Mouse (Mus musculus): ENCODE results near the gene Slc9c1.

DNA sequence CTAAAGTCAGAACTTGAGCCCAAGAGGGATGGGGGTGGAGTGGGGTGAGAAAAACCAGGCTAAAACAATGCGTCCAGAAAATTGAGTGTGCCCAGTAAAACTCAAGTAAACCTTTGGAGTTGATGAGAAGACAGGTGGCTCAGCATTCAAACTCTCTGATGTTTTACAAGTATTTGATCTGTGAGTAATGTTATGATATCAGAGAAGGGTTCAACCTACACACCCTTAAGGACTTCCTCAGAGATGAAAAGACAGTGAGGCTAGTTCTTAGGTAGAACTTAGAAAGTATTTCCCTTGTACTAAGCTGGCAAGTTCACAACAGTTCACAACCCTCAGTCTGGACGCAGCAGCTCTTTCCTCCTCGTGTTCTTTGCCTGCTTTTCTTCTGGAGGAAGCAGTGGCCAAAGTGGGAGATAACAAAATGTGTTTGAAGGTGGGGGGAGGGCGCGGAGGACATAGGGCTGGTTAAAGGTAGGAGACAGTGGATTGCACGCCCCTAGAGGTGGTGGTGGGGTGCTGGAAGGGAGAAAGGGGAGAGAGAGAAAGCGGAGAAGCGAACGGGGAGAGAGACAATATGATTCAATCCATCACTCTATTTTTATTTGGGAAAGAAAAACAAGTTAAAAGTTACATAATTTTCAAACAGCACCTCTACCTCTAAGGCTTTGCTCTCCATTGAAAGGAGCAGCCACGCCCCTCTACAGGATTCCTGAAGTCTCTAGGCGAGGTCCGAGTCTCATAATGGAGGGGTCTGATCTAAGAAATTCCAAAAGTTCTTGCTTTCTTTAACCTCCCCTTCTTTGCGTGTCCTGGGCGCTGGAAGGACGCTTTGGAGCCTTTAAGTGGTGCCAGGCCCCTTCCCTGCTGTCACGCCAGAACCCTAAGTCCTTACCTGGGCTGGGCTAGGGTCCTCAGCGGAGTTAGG is 118.2 kb downstream of the Slc9c1 start:
- no peak for TF ChIP-seq POLR2A (IDR thresholded peaks at IDR 0.05; ENCODE audit: insufficient read depth, low read length)
- no peak for TF ChIP-seq CTCF (IDR thresholded peaks at IDR 0.05; ENCODE audit: low read depth, low read length)
- no peak for TF ChIP-seq EP300 (IDR thresholded peaks at IDR 0.05; ENCODE audit: insufficient read depth, low read depth, low read length)

Data from ES-Bruce4 (cell line).